Mouse (Mus musculus): ENCODE measurements around the gene Foxj3.
A peak's percentile ranks its signal among the peaks of the same experiment; 100 is the strongest.
"Not testable (repeated sequence)": the region's sequence is repeated elsewhere in the genome, so short reads cannot be mapped to it uniquely, and the experiment has no call there.

The Foxj3 gene

GRCm38 (mm10) chr4:119536615-119537014 is at the start of gene Foxj3:
TSS of gene Foxj3 (plus strand) at chr4:119537004.
- not testable (repeated sequence) for DNase-seq

- no peak for DNase-seq
These were observed 47.1 kb upstream of the Foxj3 start for GRCm38 (mm10) chr4:119489666-119490065.

- DNase-seq, result peak; percentile 55
These were observed 46.0 kb upstream of the Foxj3 start for GRCm38 (mm10) chr4:119490806-119491205.

GRCm38 (mm10) chr4:119492291-119492932 is 44.4 kb upstream of the Foxj3 start, which contains the start of gene Rimkla:
TSS of gene Rimkla (minus strand) at chr4:119492628.
- peak; percentile 82 for DNase-seq

GRCm38 (mm10) chr4:119492933-119493327 is 43.9 kb upstream of the Foxj3 start:
- no peak for DNase-seq

- DNase-seq, result no peak
These were observed 38.4 kb upstream of the Foxj3 start for GRCm38 (mm10) chr4:119498319-119498848.

GRCm38 (mm10) chr4:119511591-119511990 is 25.2 kb upstream of the Foxj3 start:
- no peak for DNase-seq

- no peak for DNase-seq
These were observed 24.1 kb upstream of the Foxj3 start for GRCm38 (mm10) chr4:119512731-119513141.

- DNase-seq, result no peak
These were observed 13.2 kb upstream of the Foxj3 start for GRCm38 (mm10) chr4:119523575-119523974.

- no peak for DNase-seq
These were observed 12.8 kb upstream of the Foxj3 start for GRCm38 (mm10) chr4:119524010-119524409.

- DNase-seq, result no peak
These were observed 12.3 kb upstream of the Foxj3 start for GRCm38 (mm10) chr4:119524466-119524865.

- DNase-seq, result no peak
These were observed 10.4 kb upstream of the Foxj3 start for GRCm38 (mm10) chr4:119526329-119526845.

GRCm38 (mm10) chr4:119531813-119532212 is 5.0 kb upstream of the Foxj3 start:
- DNase-seq, result no peak

GRCm38 (mm10) chr4:119535103-119535502 is 1.7 kb upstream of the Foxj3 start:
- DNase-seq, result no peak

GRCm38 (mm10) chr4:119537436-119537835 is 632 bp downstream of the Foxj3 start:
- no peak for DNase-seq

GRCm38 (mm10) chr4:119539031-119539824 is 2.4 kb downstream of the Foxj3 start, which contains the start of gene Frg2f1:
TSS of gene Frg2f1 (minus strand) at chr4:119539529.
- peak; percentile 99 for DNase-seq

- DNase-seq, result peak; percentile 65
These were observed 3.2 kb downstream of the Foxj3 start for GRCm38 (mm10) chr4:119539836-119540532.

GRCm38 (mm10) chr4:119540533-119540890 is 3.7 kb downstream of the Foxj3 start:
- no peak for DNase-seq

- DNase-seq, result no peak
These were observed 14.1 kb downstream of the Foxj3 start for GRCm38 (mm10) chr4:119550864-119551263.

GRCm38 (mm10) chr4:119555466-119555865 is 18.7 kb downstream of the Foxj3 start:
- DNase-seq, result no peak

- DNase-seq, result no peak
These were observed 26.3 kb downstream of the Foxj3 start for GRCm38 (mm10) chr4:119563136-119563535.

- DNase-seq, result no peak
These were observed 29.6 kb downstream of the Foxj3 start for GRCm38 (mm10) chr4:119566322-119566835.

GRCm38 (mm10) chr4:119572682-119573081 is 35.9 kb downstream of the Foxj3 start:
- no peak for DNase-seq
